Mouse (Mus musculus): Measurements from ENCODE around the gene Gas2l3.

The Gas2l3 gene

GRCm38 (mm10) chr10:89443115-89443622, 598 bp downstream of the Gas2l3 start:
- DNase-seq (ENCODE audit: low spot score in 2 of 2) = peak in 1 of 2 experiments; percentile 36

DNA sequence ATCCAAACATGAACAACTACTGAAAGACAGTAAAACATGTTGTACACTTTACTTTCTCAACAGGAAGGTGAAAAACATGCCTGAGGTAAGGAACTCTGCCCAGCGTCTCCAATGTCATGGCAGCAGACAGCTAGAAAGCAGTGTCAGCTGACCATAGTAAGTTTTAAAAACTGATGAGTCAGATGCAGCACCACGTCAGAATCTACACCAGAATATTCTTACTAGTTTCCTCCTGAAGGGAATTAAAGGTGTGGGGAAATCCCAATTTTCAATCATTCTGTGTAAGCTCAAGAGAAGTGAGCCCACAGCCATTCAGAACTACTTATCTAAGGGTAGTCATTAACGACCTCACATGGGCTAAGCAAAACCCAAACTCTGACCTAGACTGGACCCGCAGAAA, 1.1 kb downstream of the Gas2l3 start:
- peak in 1 of 2 experiments; percentile 22 for DNase-seq (ENCODE audit: low spot score in 2 of 2)

GRCm38 (mm10) chr10:89441961-89442360, 1.8 kb downstream of the Gas2l3 start:
- no peak for DNase-seq (ENCODE audit: low spot score in 2 of 2)

- DNase-seq (ENCODE audit: low spot score in 2 of 2) = no peak
Observed at GRCm38 (mm10) chr10:89439380-89439779, 4.4 kb downstream of the Gas2l3 start.

DNA sequence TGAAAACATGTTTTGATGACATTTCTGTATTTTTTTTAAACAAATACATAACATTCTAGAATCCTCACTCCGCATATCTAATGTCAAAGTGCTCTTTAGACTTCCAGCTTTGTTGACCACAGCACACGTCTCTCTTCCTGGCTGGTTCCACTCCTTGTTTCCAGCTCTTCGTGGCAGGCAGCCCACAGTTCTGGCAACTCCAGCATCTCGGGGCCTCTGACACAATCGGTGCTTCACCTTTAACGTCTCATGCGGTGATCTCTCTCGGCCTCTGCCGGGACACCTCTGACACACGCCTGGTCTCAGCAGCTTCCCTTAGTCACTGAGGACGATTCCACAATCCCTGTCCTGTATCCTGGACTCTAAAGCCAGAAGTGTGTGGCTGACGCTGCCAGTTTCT, 5.8 kb downstream of the Gas2l3 start:
- DNase-seq (ENCODE audit: low spot score in 2 of 2) = no peak

- DNase-seq (ENCODE audit: low spot score in 2 of 2) = no peak
Observed at GRCm38 (mm10) chr10:89437472-89437871, 6.3 kb downstream of the Gas2l3 start.

DNA sequence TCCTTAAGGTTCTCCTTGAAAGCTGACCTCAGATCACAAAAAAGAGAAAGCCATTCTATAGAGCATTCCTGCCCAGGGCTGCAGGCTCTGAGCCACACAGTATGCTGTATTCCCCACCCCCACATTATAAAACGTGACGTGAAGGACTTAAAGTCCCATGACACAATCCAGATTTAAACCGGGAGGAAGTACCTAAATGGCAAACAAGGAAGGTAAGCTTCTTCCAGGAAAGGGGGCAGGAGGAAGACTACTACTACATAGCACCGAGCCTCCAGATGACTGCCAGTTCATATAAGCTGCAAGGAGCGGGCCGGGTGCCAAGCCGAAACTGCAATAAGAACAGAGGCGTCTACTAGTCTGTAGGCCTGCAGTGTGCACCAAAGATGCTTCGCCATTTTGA, 7.8 kb downstream of the Gas2l3 start:
- no peak for DNase-seq (ENCODE audit: low spot score in 2 of 2)

DNA sequence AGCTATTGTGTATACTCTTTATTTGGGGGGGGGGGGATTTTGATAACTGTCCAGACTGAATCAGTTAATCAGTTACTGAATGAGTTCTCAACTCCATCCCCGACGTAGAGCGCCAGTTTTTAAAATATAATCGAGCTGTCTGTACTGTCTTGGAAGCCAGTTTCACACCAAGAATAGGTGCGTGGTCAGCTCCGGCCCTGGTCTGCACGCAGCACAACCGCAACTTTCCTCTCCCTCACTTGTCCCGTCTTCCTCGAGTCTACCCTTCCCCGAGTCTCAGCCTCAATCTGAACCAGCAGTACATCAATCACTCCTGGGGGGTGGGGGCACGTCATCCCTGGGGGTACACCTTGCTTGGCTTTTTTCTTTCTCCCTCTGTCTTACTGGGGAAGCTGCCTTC, 8.4 kb downstream of the Gas2l3 start:
- DNase-seq (ENCODE audit: low spot score in 2 of 2) = no peak

GRCm38 (mm10) chr10:89434509-89435210, 9.1 kb downstream of the Gas2l3 start:
- DNase-seq (ENCODE audit: low spot score in 2 of 2) = no peak

DNA sequence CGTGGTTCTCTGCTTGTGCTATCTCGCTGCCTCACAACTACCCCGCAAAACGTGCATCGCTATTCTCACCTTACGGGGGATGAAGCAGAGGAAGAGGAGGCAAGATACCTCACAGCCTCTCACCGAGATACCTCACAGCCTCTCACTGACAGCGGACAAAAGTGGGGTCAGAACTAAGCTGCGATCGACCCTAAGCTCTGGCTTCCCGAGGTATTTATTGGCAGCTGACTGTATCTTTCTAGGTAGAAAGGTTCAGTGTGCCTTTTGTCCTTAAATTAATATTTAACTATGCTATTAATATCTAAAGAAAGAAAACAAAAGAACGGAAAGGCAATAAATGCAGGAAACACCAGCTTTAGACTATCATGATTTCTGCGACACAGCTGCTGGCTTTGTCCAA, 11.0 kb downstream of the Gas2l3 start:
- no peak for DNase-seq (ENCODE audit: low spot score in 2 of 2)

- no peak for DNase-seq (ENCODE audit: low spot score in 2 of 2)
Observed at GRCm38 (mm10) chr10:89430751-89431150, 13.0 kb downstream of the Gas2l3 start.

GRCm38 (mm10) chr10:89424800-89425393, 18.9 kb downstream of the Gas2l3 start:
- DNase-seq (ENCODE audit: low spot score in 2 of 2) = no peak

DNA sequence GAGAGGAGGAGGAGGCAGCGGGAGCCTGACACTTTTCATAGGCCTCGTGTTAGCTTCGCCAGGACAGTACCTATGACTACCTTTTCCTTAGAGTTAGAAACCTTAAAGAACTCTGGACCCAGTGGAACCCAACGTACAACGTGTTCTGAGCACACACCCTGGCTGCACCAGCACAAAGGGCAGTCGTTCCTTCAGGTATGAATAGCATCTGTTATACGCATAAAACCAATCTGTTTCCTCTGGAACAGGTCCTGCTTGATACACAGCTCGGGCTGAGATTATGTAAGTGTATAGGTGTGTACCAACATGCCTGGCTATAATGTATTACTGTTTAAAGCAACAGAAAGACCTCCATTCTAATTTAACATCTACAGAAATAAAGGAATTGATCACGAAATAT, 19.6 kb downstream of the Gas2l3 start:
- no peak for DNase-seq (ENCODE audit: low spot score in 2 of 2)

GRCm38 (mm10) chr10:89423164-89423778, 20.5 kb downstream of the Gas2l3 start:
- no peak for DNase-seq (ENCODE audit: low spot score in 2 of 2)

DNA sequence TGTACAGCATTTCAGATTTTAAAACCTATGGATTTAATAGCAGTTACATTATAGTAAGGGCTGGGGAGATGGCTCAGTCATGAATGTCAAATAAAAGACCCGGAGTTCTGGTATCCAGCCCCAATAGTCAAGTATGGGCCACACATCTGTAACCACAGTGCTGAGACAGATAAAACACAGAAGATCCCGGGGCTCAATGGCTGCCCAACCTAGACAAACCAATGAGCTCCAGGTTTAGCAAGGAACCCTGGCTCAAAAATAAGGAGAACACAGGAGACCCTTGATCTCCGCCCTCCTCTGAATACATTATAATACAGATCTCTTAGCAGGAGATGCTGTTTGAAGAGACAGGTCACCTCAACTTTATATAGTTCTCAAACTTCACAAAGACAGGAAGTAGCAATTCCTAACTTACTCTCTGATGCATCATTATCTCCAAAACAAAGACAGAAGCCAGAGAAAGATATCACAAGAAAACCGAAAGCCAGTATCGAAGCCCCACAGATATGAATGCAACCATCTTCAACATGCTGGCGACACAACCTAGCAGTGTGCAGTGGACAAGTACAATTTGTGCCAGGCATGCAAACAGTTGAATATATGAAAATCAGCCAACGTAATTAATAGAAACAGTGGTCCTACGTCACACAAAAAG, 21.1 kb downstream of the Gas2l3 start:
- no peak for DNase-seq (ENCODE audit: low spot score in 2 of 2)

DNA sequence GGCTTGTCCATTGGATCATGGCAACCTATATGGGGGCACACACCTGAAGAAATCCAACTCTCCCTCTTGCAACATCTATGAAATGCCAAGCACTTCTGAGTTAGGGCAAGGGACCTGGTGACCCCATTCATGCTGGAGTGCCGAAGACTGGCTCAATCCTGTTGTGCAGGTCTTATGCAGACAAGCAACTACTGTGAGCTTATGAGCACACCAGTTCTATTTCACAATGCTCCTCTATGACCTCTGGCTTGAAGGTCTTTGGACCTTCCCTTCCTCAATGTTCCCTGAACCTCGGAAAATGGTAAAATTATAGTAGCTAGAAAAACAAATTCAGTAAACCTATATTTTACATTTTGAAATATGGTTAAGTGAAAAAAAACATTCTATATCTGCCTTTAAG, 25.8 kb downstream of the Gas2l3 start:
- no peak for DNase-seq (ENCODE audit: low spot score in 2 of 2)

DNA sequence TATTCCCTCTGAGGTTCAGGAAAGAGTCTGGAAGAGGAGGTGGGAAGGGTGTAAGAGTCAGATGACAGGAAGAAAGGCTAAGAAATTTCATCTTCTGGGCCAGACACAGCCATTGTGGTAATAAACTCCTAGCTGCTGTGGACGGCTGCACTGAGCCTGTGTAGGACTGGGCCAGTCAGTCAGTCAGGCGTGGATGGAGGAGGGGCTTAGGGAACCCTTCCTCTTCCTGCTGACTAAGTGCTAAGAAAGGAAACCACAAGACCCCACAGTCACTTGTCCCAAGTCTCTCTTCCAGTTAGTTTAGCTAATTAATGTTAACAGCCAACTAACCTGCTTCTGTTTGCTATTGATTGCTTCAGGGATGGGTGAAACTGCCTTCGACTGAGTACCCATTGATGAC, 28.3 kb downstream of the Gas2l3 start:
- no peak for DNase-seq (ENCODE audit: low spot score in 2 of 2)

DNA sequence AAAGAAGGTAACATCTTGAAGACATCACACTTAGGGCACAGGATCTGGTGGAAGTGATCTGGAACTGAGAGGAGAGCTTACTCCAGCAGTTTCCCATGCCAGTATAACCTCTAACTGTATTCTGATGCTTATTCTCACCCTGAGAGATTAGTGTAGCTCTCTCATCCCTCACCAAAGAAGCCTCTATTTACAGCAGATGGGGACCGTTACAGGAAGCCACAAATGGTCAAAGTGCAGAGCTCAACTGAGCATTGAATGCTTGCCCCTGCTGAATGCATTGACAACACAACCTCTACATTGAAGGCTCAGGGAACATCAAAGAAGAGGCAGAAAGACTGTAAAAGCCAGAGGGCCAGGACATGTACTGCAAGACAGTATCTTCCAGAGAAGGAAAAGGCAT, 36.2 kb downstream of the Gas2l3 start:
- DNase-seq (ENCODE audit: low spot score in 2 of 2) = no peak

- no peak for DNase-seq (ENCODE audit: low spot score in 2 of 2)
Observed at GRCm38 (mm10) chr10:89406733-89407484, 36.9 kb downstream of the Gas2l3 start.

DNA sequence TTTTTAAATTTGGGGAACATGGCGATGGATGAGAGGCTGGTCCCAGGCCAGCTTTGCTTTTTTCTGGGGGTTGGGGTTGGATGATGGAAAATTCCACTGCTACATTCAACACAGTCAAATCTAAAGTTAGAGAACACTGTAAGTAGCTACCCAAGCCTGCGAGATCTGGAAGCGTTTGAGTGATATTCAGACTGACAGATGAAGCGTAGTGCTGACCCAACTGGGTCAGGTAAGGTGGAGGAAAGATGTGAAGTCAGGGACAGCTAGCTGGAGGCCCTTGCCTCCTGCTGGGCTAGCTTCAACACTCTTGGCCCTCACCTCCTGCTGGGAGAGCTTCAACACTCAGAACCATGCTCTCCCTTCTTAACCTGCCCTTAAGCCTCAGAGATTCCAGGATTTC, 38.8 kb downstream of the Gas2l3 start:
- no peak for DNase-seq (ENCODE audit: low spot score in 2 of 2)

DNA sequence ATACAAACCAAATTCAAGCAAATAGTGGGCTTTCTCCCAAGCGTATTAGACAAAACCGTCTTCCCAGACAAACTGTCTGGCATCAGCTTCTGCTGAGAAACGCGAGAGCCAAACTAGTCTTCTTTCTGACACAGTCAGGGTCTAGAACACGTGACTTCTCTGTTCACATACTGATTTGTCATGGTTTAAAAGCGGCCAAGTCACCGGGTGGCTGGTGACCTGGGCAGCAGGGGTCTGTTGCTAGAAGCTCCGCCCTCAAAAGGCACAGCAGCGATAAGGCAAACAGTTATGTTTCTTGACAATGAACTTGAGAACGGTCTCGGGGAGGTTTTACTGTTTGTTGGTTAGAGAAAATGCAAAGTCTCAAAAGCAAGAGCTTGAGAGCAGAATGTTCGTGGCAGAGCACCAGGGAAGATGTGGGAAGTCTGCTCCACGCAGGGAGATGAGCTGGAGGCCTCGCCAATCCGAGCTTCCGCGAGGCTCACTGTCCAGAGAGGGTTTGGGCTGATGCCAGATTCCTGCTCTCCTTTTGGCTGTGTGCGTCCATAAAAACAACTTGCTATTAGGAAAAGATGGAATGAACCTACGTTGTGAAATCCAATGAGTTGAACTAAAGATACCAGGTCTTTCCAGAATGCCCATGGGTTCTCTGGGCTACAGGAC, 43.0 kb downstream of the Gas2l3 start:
- no peak for DNase-seq (ENCODE audit: low spot score in 2 of 2)
